Mouse (Mus musculus) thymus, postnatal 0 days (tissue): ENCODE results near the gene Rbfox3. TPM values are rescaled to one million over a fixed set of nuclear protein-coding genes. Genes with fewer than 3 reads are reported as not detected.

Experiments used
- DNase-seq: peaks from one replicate; pipeline ENCODE4 v3.0.0-alpha.2; 2015; ENCODE audit warnings: low spot score
- polyA plus RNA-seq: library from polyadenylated mRNA; unstranded; fragments of >200 nt; fragmentation: Nextera tagmentation; extraction: Ambion mirVana; gene quantifications from 2 replicates; pipeline ENCODE4 v1.2.1, GENCODE M21; 2015

Rbfox3 gene
- polyA plus RNA-seq, 1 experiment from 2014 or later: 0.26 TPM

GRCm38 (mm10) chr11:118481231-118481630, 430.2 kb downstream of the Rbfox3 start:
- no peak for DNase-seq

- no peak for DNase-seq
Observed at GRCm38 (mm10) chr11:118479776-118480175, 431.6 kb downstream of the Rbfox3 start.

DNA sequence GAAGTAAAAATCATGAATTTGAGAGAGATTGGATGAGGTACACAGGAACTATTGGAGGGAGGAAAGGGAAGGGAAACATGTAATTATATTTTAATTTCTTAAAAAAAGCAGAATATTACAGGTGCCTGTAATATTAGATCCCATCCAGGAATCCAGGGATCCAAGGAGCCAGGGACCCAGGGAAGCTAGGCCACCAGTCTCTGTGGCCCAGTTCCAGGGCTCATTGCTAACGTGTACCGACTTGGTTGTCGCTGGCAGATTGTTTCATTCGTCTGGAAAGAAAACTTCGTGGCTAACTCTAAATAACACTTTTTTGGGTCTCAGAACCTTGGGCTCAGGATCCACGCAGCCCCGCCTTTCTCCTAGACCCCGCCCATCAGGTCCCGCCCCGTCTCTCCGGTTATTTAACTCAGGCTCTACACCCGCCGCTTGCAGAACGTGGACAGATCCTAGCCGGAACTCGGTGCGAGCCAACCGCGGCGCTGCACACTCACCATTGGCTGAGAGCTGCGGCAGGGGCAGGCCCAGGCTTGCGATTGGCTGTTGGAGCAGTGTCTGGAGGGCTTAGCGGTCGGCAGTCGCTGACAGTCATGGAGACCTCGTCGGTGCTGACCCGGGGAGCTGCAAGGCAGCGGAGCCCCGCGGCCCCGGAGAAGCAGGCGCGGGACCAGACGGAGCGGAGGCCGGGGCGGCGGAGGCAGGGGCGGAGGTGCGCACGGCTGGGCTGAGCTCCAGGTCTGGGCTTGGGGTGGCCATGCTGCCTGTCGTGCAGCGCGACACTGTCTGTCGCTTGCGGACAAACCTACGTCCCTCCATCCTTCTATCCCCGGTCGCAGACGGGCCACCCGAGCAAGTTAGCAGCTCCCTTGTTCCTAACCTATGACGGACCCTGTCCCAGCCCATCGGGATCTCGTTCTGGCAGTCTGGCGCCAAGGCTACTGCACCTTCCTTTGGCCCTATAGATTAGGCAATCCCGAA, 434.7 kb downstream of the Rbfox3 start, which contains the start of gene Engase:
Engase (plus strand) TSS at position 434 of the 978 bp plus-strand sequence.
- DNase-seq: peak; percentile 95

DNA sequence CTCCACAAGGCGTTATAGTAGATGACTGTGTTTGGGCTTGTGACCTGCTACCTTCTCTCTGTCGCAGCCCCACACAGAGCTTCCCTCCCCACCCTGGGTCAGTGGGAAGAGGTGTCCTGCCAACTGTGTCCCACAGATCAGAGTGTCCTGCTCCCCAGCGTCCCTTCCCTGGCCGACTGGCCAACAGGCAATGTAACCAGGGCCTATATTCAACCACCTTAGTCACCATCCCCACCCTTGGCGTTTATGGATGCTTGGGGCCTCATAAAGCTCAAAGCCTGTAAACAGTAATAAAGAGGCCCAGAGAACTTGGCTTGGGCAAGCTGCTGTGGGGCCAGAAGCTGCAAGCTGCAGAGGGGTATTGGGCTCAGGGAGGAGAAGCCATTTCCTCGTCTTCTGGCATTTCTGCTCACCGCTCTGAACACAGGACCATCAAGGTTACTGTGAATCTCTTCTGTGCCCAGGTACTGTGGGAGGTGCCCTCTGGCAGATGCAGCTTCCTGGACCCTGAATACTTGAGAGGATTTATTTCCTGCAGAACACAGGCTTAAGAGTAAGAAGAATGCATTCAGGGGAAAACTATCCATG, 435.8 kb downstream of the Rbfox3 start:
- no peak for DNase-seq

DNA sequence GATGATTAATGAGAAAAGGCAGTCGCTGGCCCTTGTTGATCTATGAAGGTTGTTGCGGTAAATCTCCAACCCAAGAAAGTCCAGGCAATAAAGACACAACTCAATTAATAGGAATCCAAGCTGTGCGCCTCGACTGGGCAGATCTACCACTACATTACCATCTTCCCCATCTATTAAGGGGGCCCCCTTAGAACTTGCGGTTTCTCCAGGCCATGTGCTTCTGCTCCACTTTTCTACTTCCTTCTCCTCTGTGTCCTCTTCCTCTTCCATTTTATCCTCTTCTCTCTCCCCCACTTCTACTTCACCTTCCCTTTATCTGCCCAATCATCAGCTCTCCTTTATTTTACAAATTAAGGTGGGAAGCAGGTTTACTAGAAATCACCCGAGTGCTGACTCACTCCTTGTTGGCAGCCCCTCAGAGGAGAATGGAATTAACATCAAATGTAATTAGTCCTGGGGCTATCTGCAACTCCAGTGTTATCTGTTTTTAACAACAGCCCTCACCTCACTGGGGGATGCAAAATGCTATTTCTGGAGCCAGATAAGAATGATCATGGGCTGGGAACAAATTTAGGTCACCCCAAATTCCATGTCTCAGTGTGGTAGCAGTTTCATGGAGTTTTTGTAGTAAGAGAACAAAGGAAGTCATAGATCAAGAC, 437.4 kb downstream of the Rbfox3 start:
- DNase-seq: no peak

DNA sequence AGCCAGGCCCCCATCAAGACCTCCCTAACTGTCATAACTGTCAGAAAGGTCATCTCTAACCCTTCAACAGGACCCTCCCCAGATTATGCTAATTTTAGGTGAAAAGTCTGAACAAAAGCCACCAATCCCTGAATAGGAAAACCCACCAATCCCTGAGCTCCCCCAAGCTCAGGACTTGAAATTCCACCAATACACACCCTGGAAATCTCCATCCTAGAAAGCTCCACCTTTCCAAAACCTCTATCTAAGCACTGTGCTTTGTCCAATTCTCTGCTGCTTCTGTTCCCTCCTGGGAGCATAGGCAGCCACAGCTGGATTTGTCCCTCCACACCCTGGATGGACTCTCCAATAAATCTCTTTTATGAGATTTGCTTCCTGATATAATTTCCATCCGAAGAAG, 438.2 kb downstream of the Rbfox3 start:
- DNase-seq: no peak

DNA sequence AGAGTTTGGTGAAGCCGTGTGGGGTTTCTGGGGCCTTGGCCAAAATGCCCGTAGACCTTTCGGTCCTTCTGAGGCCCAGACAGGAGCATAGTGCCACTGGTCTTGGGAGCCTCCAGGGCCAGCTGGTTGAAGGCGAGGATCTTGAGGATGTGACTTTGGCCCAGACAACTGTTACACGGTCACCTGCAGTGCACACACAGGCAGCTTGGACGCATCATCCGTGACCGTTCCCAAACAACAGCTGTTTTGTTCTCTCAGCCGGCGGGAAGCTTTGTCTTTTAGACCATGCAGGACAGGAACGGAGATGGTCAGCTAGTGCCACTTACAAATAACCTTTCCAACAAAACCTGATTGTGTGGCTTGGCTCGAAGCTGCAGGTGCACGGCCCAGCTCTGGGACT, 439.7 kb downstream of the Rbfox3 start:
- no peak for DNase-seq

DNA sequence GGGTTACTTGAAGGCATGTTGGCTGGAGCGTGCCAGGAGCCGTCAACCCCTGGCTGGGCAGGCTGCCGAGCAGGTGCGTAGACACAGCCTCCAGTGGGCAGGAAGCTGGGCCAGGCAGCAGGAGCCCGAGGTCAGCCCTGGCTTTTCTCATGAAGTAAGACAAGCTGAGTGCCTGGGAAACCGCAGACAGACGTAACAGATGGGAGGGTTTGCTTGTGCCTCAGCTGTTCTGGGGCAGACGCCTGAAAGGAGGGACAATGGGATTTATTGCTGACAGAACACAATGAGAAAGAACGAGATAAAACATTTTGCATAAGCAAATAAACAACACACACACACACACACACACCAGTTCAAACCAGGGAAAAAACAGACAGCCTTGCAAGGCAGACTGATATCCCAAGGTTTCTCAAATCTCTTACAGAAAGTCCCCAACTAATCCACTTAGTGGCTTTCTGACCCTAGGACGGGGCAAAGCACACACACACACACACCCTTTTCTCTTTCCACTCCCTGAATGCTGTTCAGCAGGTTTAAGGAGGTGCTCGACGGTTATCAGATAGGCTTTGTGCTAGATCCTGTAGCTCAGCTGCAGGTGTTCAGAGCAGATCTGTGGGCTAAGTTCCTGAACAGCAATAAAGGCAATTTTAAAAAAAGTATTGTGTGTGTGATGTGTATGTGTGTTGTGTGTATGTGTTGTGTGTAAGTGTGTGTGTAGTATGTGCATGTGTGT, 441.0 kb downstream of the Rbfox3 start:
- DNase-seq: peak; percentile 87

DNA sequence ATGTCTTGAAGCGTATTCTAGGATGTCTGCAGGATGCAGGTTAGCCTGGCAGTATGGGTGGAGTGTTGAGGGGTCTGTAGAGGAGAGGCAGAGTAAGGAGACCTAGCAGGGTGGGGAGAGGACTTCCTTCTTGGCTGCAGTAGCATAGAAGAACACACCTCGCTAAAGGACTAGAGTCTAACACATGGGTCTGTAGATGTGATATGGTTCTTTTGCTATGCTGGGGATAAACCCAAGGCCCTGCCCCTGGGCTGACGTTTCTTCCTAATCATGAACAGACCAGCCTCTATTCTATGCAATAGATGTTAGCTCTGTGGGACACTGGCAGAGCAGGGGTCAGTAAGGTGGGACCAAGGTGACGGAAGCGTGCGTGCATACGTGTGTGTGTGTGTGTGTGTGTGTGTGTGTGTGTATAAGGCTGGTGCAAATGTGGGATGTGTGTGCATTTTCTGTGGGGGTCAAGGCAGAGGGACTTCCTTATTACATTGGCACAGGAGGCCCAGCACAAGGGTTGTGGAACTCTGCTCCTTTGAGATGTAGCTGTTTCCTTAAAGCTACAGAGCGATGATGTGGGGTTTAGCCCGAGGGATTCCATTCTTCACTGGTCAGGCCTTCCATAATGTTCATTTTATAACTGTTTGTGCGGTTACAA, 441.8 kb downstream of the Rbfox3 start:
- no peak for DNase-seq

GRCm38 (mm10) chr11:118467441-118468035, 443.9 kb downstream of the Rbfox3 start:
- DNase-seq: no peak

GRCm38 (mm10) chr11:118460280-118460679, 451.1 kb downstream of the Rbfox3 start:
- DNase-seq: peak; percentile 46

DNA sequence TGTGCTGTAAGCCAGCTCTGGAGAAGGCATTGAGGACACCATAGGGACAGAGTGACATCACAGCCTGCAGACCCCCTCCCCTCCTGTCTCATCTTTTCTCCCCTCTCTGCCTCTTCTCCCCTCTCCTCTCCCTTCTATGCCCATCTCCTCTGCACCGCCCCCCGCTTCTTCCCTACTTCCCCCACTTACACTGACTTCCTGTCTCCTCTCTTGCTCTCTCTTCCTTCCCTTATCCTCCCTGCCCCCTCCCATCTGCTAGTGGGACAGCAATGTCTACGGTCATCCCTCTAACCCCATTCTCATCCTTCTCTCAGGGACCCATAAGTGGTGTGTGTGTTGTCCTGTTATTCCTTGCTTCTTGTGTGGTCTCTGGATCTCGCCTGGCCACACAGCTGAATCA, 451.9 kb downstream of the Rbfox3 start:
- DNase-seq: no peak

DNA sequence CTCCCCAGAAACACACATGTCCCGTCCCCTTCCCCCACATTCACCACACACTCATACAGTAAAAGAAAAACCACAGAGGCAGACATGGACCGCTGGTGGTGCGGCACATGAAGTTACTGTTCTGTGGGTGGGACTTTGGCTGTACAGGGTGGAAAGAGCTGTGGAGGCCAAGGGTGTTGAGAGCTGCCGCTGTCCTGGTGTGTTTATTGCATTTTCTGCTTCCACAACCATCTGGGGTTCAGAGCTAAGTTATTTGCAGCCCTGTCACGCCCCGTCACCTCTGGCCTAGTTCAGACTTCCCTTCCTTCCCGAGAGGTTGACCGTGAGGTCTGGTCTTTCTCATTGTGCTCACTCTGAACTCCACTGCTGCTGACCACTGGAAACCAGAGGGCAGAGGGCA, 452.3 kb downstream of the Rbfox3 start:
- DNase-seq: peak; percentile 35

GRCm38 (mm10) chr11:118456937-118457336, 454.5 kb downstream of the Rbfox3 start:
- DNase-seq: no peak

DNA sequence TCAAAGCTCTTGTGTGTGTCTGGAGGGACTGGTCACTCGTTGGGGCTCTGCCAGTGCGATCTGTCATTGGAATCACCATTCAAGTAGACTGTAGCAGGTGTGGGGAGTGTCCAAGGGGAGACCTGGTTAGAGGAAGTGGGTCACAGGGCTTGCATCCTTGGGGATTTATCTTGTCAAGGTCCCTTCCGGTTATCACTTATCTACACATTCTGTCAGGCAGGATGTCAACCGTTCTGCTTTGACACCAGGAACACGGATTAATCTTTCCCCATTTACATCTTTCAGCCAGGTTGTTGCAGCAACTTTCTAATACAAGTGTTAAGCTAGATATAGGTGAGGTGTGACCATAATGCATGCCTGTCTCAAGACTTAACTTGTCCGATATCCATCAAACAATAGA, 455.6 kb downstream of the Rbfox3 start:
- no peak for DNase-seq

DNA sequence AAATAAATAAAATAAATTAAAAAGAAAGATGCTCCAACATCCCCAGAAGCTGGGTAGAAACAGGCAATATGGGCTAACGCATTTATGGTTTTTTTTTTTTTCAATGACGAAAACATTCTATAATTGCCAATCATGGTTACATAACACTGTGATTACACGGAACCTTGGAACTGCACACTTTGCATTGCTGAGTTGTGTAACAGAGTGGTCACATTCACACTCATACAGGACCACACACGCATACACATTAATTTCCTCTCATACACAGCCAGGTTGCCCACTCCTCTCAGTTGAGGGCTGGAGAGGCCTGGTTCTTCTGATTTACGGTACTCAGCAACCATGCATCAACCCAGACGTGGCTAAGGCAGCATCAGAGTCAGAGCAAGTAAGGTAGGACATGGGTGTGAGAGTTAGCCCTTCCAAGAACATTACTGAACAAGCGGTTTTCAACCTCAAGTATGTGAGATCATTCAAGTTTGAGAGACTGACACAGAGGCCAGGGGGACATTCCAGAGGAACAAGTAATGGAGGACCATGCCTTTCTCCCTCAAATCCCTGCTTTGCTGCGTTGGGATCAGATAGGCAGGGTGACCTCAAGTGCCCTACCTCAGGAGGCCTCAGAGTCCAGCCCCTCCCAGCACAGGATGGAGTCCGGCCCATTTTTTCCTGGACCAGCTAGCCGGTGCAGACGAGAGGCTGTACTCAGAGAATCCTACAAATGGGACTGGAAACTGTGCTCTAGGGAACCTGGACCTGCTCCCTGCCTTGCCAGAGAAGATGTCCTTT, 457.3 kb downstream of the Rbfox3 start:
- DNase-seq: no peak

DNA sequence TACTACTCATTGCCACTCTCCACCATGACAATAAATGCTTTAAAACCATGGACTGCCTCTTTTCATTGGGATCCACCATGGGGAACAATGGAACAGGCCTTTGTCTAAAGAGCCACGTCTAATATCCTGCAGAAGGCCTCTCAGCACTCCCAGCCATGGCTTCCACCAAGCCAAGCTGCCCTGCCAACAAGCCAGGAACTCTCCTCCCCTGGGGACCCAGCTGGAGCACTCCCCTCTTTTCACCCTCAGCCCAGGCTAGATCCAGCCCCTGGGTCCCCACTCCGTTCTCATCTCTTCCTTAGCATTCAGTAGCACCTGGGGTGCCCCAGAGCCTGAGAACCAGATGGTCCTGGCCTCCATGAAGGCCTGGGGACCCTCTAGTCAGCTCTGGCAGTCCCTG, 458.4 kb downstream of the Rbfox3 start:
- no peak for DNase-seq

GRCm38 (mm10) chr11:118451211-118451610, 460.2 kb downstream of the Rbfox3 start:
- no peak for DNase-seq

DNA sequence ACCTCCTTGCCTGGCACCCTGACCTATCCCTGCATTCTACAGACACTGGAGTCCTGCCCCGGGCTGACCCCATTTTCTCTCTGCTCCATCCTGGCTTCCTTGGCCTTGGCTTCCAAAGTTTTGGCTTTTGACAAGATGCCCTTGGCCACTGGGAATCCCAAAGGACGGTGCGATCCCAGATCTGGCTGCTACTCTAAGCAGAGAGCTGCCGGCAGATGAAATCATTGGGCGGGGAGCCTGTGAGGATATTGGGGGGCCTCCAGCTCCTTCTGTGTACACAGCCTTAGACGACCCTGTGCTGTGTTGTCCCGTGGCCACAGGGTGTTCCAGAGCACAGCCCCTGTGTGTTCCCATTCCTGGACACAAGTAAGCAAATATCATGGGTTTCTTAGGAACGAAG, 463.0 kb downstream of the Rbfox3 start:
- no peak for DNase-seq

DNA sequence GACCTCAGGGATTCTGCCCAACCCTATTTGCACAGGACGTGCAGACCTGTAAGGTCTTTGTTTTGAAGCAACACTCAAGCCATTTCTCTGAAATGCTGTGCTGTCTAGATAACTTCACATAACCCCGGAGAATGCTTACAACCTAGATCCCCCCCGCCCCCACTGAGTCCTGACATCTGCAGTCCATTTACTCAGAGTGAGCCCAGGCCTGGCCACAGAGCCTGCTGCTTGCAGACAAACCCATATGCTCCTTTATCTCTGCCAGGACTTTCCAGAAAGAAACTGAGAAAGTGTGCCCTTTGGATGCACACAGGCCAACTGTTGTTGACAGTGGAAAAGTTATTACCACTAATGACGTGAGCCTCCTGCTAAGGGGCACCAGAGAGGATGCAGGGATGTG, 464.1 kb downstream of the Rbfox3 start:
- DNase-seq: no peak
